Mouse (Mus musculus) gastrocnemius, adult 8-10 months (tissue): Measurements from ENCODE around the gene Fbxo39. TPM values are rescaled to one million over a fixed set of nuclear protein-coding genes. Genes with fewer than 3 reads are reported as not detected.

Source experiments
- DNase-seq, 2 experiments: peaks; one replicate each; pipeline ENCODE4 v3.0.0; 2022; ENCODE audit warnings: low spot score in 2 of 2
- total RNA-seq, 4 experiments: library from RNA; stranded (reverse); gene quantifications; 2 replicates each; pipeline ENCODE4 v1.2.4; 2022

The Fbxo39 gene
- total RNA-seq, 4 experiments from 2014 or later: not detected

GRCm38 (mm10) chr11:72363523-72364240 lies 49.4 kb downstream of the Fbxo39 start:
- no peak for DNase-seq

DNA sequence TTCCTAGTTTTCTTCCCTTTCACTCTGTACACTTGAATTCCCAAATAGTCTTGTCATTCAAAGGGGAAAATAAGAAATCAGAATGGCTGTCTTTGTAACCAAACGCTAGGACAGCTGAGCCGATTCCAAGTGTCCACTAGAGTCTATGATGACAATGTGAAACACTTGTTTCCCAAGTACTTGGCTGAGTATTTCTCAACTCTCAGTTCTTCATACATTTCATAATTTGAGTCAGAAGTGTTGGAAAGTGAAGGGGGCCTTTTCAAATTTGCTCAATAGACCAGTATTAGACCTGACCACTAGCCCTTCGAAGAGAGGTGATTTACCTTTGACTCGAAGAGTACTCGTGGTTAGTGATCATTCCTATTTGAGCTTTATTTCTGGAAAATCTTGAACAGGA lies 50.3 kb downstream of the Fbxo39 start:
- no peak for DNase-seq

DNA sequence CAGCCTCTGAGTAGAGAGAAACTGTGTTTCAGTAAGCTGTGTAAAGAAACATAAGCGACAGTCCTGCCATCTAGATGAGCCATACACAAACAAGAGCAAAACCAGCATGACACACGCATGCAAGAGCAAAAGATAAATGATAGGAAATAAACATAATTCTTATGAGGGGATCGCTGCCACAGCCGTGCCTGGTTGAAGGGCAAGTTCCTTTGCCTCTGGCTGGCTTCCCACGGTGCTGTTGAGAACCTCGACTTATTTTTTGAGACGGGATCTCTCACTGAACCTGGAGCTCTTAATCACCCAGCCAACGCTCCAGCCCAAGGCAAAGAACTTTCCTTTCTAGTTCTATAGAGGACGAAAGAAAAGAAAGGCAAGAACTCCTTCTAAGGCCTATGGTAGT lies 51.9 kb downstream of the Fbxo39 start:
- DNase-seq: no peak

- peak in 1 of 2 experiments; percentile 35 for DNase-seq
Measured at GRCm38 (mm10) chr11:72367934-72368674, 53.9 kb downstream of the Fbxo39 start.

Other genes starting within 250 kb of the Fbxo39 start
- 1 to 10 TPM in 2 of 4 experiments, under 1 TPM in 2; 0.88 to 1.5 (median 1.0) TPM for gene Pitpnm3, start 178.7 kb upstream of the Fbxo39 start, total RNA-seq
- under 1 TPM in 1 of 4 experiments, not detected in 3; 0.16 TPM for gene Gm43951, start 107.6 kb upstream of the Fbxo39 start, total RNA-seq
- gene 4933427D14Rik, start 107.0 kb upstream of the Fbxo39 start, total RNA-seq: 1 to 10 TPM; 1.0 to 2.6 (median 1.6) TPM
- gene Txndc17, start 106.9 kb upstream of the Fbxo39 start, total RNA-seq: 10 to 100 TPM; 25.3 to 37.6 (median 29.8) TPM
- 1 to 10 TPM; 5.2 to 7.5 (median 6.5) TPM for gene Med31, start 98.9 kb upstream of the Fbxo39 start, total RNA-seq
- not detected for gene Slc13a5, start 47.2 kb upstream of the Fbxo39 start, total RNA-seq
- gene Xaf1, start 12.8 kb upstream of the Fbxo39 start, total RNA-seq: 1 to 10 TPM; 1.4 to 3.4 (median 2.5) TPM
- gene Tekt1, start 48.0 kb downstream of the Fbxo39 start, total RNA-seq: 1 to 10 TPM in 3 of 4 experiments, under 1 TPM in 1; 0.92 to 3.3 (median 2.5) TPM
- gene Smtnl2, start 97.3 kb downstream of the Fbxo39 start, total RNA-seq: 100 to 1,000 TPM; 270 to 439 (median 347) TPM
- 1 to 10 TPM; 1.9 to 5.4 (median 3.8) TPM for gene Ggt6, start 121.1 kb downstream of the Fbxo39 start, total RNA-seq
- 10 to 100 TPM; 54.6 to 66.0 (median 57.1) TPM for gene Mybbp1a, start 126.9 kb downstream of the Fbxo39 start, total RNA-seq
- 10 to 100 TPM; 32.1 to 69.6 (median 54.1) TPM for gene Spns2, start 175.5 kb downstream of the Fbxo39 start, total RNA-seq
- under 1 TPM in 3 of 4 experiments, not detected in 1; 0.29 to 0.38 (median 0.31) TPM for gene Spns3, start 236.1 kb downstream of the Fbxo39 start, total RNA-seq